Mouse (Mus musculus): Measurements from ENCODE around the gene Cdk6. TPM values are rescaled to one million over a fixed set of nuclear protein-coding genes. Genes with fewer than 3 reads are reported as not detected.

Gene Cdk6
- polyA plus RNA-seq, 1 experiment from 2014 or later = 18.3 TPM

DNA sequence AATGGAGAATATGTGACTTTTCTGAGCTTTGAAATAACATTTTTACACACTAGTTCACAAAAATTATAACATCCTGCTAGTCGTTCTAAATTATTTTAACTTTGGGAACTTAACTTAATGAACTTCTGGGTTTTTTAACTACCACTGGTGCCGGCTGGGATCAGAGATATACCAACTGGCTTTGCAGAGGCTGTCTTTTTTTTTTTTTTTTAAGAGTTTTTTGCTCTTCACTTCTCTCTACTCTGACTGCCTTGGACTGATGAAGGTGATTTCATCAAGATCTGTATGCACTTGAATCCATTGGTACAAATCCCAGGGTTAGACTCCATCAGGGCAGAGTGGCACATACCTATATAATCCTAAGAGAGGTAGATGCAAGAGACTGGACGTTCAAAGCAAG, 11.5 kb downstream of the Cdk6 start:
- Histone ChIP-seq H3K4me3 (no peak overlapping the region), H3K36me3 (no peaks in the 10 kb centered on the region), H3K27ac (no peak overlapping the region), H3K4me1 (replicated peaks) (no peaks in the 10 kb centered on the region), H3K9me3 (no peaks in the 10 kb centered on the region), H3K27me3 (ENCODE audit: insufficient read depth, poor library complexity, severe bottlenecking) (no peaks in the 10 kb centered on the region)
- no peak for DNase-seq (ENCODE audit: low spot score)
- 88% methylated on average over 3 of the region's 3 CpGs for WGBS

DNA sequence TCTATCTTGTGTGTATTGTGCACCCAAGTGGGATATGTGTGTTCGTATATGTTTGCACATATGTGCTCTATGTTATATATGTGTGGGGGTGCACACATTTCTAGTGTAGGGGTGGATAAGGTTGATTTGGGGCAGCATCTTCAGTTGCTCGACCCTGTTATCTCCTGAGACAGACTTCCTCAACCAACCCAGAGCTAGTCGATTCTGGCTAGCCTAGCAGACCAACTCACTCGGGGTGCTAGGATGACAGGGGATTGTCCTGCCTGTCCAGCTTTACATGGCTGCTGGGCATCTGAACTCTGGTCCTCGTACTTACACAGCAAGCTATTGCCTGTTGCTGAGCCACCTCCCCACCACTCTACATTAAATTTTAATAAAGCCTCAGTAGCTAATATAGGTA, 13.0 kb downstream of the Cdk6 start:
- H3K4me3 ChIP-seq = no peak overlapping the region
- 89% methylated on average over 5 of the region's 5 CpGs for WGBS
- no peaks in the 10 kb centered on the region for H3K9me3 ChIP-seq
- no peak overlapping the region for H3K27ac ChIP-seq
- no peak for DNase-seq (ENCODE audit: low spot score)
- H3K4me1 ChIP-seq (replicated peaks) = no peaks in the 10 kb centered on the region
- no peaks in the 10 kb centered on the region for H3K36me3 ChIP-seq
- no peaks in the 10 kb centered on the region for H3K27me3 ChIP-seq (ENCODE audit: insufficient read depth, poor library complexity, severe bottlenecking)

DNA sequence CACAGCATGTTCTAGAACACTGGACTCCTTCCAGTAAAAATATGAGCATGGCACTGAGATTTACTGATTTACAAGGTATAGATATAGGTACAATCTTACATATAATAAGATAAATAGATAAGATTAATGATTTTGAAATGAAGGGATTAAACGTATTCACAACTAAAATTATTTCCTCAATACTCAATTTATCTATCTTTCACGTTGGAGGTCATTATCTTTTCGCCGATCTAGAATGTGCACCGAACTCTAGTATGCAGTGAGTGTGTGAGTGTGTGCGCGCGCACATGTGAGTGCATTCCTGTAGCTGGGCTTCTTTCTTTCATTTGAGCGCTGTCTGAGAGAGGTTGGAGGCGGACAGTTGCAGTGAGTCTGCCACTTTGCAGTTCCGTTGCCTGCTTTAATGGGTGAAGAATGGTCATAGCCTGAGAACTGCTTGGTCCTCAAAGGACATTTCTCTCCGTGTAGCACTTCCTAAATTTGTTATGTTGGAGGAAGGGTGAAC, 13.8 kb downstream of the Cdk6 start:
- DNase-seq (ENCODE audit: low spot score) = no peak
- no peak overlapping the region for H3K4me3 ChIP-seq
- H3K27ac ChIP-seq = no peak overlapping the region
- no peaks in the 10 kb centered on the region for H3K36me3 ChIP-seq
- no peaks in the 10 kb centered on the region for H3K9me3 ChIP-seq
- no peaks in the 10 kb centered on the region for H3K4me1 ChIP-seq (replicated peaks)
- no peaks in the 10 kb centered on the region for H3K27me3 ChIP-seq (ENCODE audit: insufficient read depth, poor library complexity, severe bottlenecking)
- 93% methylated on average over 12 of the region's 12 CpGs for WGBS

DNA sequence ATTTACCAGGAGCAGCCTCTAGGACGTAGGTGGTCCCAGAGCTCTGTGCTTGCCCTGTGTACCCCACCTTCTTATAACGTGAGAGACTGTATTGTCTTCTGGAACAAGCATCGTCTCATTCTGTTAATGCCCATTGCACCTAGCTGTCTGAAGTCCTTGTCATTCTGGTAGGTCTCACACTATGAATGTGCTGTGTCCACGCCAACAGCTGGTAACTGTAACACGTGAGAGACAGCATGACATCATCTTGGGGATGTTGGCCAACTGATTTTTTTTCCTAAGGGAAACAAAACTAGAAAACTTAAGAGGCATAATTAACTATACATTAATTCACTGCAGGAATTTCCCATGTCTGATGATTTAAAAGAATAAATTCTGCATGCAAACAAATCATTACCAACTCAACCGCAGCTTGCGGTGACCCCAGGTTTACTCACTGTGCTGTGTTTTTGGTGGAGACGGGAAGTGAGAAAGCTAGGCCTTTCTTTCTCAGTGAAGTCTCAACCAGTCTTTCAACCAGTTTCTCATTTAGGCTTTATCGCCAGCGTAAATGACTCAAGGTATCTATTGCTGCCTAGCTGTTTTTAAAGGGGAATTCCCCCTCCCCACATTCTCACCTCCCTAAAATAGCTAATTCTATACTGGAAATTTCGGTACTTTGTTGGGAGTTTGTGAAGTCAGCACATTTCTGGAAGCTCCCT, 14.4 kb downstream of the Cdk6 start:
- Histone ChIP-seq H3K36me3 (no peaks in the 10 kb centered on the region), H3K4me1 (replicated peaks) (no peaks in the 10 kb centered on the region), H3K27me3 (ENCODE audit: insufficient read depth, poor library complexity, severe bottlenecking) (no peaks in the 10 kb centered on the region), H3K27ac (no peak overlapping the region), H3K9me3 (no peaks in the 10 kb centered on the region), H3K4me3 (no peak overlapping the region)
- no peak for DNase-seq (ENCODE audit: low spot score)
- 87% methylated on average over 11 of the region's 11 CpGs for WGBS

DNA sequence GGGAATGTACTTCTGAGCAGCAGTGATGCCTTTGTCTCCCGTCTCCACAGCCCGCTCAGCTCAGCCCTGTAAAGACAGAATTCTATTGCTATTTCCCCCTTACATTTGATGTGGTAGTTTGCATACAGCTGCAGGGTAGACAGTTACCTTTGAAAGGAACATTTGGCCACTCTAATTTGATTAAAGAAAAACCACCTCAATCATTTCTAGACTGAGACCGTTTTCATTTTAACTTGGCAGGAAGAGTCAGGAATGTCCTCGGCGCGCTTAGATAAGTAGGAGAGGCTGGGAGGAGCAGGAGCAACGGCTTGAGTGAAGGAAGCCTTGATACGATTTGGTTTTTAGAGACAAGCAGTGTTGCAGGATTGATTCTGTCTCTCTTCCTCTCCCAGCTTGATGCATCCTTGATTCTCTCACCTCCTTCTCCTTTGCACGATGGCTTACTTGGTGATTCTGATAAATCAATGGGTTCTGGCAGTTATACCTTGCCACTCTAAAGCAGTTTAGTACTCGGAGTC, 15.0 kb downstream of the Cdk6 start:
- Histone ChIP-seq H3K9me3 (no peaks in the 10 kb centered on the region), H3K36me3 (no peaks in the 10 kb centered on the region), H3K4me3 (no peak overlapping the region), H3K27me3 (ENCODE audit: insufficient read depth, poor library complexity, severe bottlenecking) (no peaks in the 10 kb centered on the region), H3K4me1 (replicated peaks) (no peaks in the 10 kb centered on the region), H3K27ac (no peak overlapping the region)
- DNase-seq (ENCODE audit: low spot score) = no peak
- WGBS = 87% methylated on average over 10 of the region's 10 CpGs

DNA sequence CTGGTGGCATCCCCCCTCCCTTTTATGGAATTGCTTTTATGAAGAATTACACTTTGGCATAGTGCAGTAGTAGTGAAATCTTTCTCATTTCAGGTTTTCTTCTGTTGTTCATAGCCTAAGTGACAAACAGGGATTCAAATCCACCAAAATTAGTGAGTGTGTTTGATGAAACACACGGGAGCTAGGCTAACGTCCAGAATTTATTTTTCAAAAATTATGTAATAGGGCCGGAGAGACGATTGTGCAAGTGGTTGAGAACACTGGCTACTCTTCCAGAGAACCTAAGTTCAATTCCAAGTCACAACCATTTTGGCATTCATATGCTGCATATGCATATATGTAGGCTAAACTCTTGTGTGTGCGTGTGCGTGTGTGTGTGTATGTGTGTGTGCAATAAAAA, 16.2 kb downstream of the Cdk6 start:
- Histone ChIP-seq H3K27me3 (ENCODE audit: insufficient read depth, poor library complexity, severe bottlenecking) (no peaks in the 10 kb centered on the region), H3K9me3 (no peaks in the 10 kb centered on the region), H3K27ac (no peak overlapping the region), H3K4me3 (no peak overlapping the region), H3K36me3 (no peaks in the 10 kb centered on the region), H3K4me1 (replicated peaks) (no peaks in the 10 kb centered on the region)
- DNase-seq (ENCODE audit: low spot score) = no peak
- 95% methylated on average over 6 of the region's 6 CpGs for WGBS

DNA sequence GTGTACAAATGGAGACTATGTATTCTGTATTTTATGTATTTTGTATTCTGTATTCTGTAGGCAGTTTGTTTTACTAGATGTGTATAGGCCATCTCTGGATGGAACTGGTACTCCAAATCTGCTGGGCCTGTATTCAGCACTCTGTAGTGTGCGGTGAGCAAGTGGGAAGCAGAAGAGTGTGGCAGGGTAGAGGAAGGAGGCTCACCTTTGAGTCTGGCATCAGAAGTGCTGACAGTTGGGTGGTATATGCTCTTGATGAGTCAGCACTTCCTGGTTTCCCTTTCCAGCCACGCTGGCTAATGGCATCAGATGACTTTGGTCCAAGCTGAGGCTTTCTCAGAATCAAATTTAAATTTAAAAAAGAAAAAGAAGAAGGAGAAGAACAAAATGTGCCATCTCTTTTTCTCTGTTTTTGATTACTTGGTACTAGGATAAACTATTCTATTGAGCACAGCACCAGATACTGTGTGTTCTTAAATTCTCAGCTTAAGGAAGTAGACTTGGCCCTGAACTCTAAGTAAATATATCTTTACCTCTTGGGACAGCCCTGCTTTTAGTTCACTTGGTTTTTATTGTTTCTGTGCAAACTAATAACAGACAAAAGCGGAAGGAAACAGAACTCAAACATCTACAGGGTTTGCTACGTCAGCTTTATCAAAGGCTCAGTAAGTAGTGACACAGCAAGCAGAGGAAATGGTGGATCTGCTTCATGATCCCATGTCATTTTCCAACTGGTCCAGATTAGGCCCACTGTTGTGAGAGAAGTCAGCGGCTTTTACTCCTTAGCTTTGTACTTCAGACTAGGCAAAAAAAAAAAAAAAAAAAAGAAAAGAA, 17.6 kb downstream of the Cdk6 start:
- no peak overlapping the region for H3K27ac ChIP-seq
- no peaks in the 10 kb centered on the region for H3K27me3 ChIP-seq (ENCODE audit: insufficient read depth, poor library complexity, severe bottlenecking)
- H3K4me3 ChIP-seq = no peak overlapping the region
- WGBS = 85% methylated on average over 5 of the region's 5 CpGs
- H3K4me1 ChIP-seq (replicated peaks) = no peaks in the 10 kb centered on the region
- no peaks in the 10 kb centered on the region for H3K36me3 ChIP-seq
- DNase-seq (ENCODE audit: low spot score) = no peak
- H3K9me3 ChIP-seq = no peaks in the 10 kb centered on the region

DNA sequence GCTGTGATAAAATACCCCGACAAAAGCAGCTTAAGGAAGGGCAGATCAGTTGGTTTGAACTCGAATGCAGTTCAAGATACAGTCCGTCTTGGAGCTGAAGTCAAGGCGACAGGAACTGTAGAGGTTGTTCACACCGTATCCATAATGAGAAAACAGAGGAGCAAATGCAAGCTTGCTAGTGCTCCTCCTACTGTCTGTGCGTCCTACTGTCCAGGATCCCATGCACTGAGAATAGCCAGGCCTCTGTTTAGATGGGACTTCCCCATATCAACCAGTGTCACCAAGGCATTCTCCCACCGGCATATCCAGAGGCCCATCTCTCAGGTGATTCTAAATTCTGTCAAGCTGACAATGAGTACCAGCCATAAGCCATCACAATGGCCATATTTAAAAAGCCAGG, 18.6 kb downstream of the Cdk6 start:
- no peak overlapping the region for H3K27ac ChIP-seq
- no peaks in the 10 kb centered on the region for H3K4me1 ChIP-seq (replicated peaks)
- DNase-seq (ENCODE audit: low spot score) = no peak
- 89% methylated on average over 7 of the region's 7 CpGs for WGBS
- H3K27me3 ChIP-seq (ENCODE audit: insufficient read depth, poor library complexity, severe bottlenecking) = no peaks in the 10 kb centered on the region
- H3K9me3 ChIP-seq = no peaks in the 10 kb centered on the region
- H3K4me3 ChIP-seq = no peak overlapping the region
- H3K36me3 ChIP-seq = no peaks in the 10 kb centered on the region

DNA sequence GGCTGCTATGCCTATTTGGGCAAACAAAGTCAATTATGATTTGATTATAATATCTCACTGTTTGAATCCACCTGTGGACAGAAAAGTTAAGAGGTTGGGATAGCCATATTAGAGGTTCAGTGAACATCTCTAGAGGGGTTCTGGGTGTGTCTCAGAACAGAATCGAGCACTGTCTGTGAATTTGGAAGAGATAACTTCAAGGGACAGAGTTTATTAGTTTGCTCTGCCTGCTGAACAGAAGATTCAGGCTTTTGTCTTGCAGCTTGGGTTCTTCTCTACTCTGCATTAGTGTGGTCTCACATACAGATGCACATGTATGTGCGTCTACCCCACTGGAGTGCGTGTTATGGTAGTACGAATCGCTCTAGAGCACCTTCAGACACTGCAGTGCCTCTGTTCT, 20.0 kb downstream of the Cdk6 start:
- WGBS = 95% methylated on average over 5 of the region's 5 CpGs

DNA sequence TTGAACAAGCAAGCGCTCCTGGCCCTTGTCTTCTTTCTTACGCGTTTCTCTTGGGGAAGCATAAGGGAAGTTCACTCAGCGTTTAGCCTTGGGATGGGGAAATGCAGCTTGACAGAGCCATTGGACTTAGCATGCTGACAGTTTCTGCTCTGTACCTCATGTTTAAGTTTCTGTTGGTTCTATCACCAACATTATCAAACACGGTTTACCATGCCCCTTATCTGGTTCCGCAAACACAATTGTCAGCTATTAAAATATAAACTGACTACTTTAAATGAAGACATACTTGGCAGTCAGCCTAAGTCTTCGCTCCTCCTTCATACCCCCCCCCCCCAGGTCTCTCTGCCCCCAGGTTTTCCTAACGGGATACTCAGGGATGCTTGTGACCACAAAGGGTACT, 20.8 kb downstream of the Cdk6 start:
- 92% methylated on average over 8 of the region's 8 CpGs for WGBS
- H3K36me3 ChIP-seq = no peaks in the 10 kb centered on the region
- no peaks in the 10 kb centered on the region for H3K4me1 ChIP-seq (replicated peaks)
- no peak for DNase-seq (ENCODE audit: low spot score)
- no peak overlapping the region for H3K27ac ChIP-seq
- no peaks in the 10 kb centered on the region for H3K27me3 ChIP-seq (ENCODE audit: insufficient read depth, poor library complexity, severe bottlenecking)
- no peaks in the 10 kb centered on the region for H3K9me3 ChIP-seq
- H3K4me3 ChIP-seq = no peak overlapping the region

More for the DNA sequence above, 20.0 kb downstream of the Cdk6 start:
- no peaks in the 10 kb centered on the region for H3K4me1 ChIP-seq (replicated peaks)
- no peaks in the 10 kb centered on the region for H3K27me3 ChIP-seq (ENCODE audit: insufficient read depth, poor library complexity, severe bottlenecking)
- H3K27ac ChIP-seq = no peak overlapping the region
- H3K36me3 ChIP-seq = no peaks in the 10 kb centered on the region
- H3K4me3 ChIP-seq = no peak overlapping the region
- no peak for DNase-seq (ENCODE audit: low spot score)
- no peaks in the 10 kb centered on the region for H3K9me3 ChIP-seq

DNA sequence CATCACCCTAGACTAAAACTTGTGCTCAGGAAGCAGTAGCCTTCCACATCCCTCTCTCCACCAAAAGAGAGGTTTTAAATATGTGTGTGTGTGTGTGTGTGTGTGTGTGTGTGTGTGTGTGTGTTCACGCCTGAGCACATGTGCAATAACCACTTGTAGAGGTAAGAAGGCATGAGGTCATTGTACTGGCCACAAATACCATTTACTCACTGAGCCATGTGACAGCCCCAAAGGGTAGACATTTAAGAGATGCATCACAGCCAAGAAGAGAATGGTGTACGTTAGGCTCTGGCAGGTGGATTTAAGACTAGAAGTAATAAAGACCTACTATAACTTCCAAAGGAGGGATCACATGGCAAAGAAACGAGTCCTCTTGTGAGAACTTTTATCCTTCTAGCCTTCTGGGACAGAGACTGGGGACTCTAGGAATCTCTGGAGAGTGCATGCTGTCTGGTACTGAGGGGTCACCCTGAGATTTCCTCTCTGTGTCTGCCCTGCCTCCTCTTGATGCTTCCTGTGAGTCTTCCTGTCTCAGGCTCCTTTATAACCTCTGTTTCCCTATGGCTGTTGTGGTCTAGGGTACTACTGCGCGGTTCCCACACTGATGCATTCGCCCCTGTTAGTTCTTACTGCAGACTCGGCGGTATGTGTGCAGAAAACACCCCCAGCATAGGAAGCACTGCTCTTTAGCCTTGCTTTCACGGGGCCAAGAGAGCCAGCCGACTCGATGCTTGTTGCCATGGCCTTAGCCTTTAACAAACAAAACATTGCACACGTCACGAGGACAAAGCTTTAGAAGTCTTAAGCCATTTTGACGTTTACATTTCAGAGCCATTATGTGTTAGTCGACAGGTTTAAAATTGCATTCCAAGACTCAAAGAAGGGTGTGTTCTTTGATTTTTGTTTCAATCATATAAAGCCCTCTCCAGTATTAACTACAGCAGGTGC, 22.0 kb downstream of the Cdk6 start:
- no peak for DNase-seq (ENCODE audit: low spot score)
- no peaks in the 10 kb centered on the region for H3K36me3 ChIP-seq
- no peak overlapping the region for H3K4me3 ChIP-seq
- no peak overlapping the region for H3K27ac ChIP-seq
- no peaks in the 10 kb centered on the region for H3K4me1 ChIP-seq (replicated peaks)
- no peaks in the 10 kb centered on the region for H3K27me3 ChIP-seq (ENCODE audit: insufficient read depth, poor library complexity, severe bottlenecking)
- WGBS = 84% methylated on average over 15 of the region's 15 CpGs
- H3K9me3 ChIP-seq = no peaks in the 10 kb centered on the region

DNA sequence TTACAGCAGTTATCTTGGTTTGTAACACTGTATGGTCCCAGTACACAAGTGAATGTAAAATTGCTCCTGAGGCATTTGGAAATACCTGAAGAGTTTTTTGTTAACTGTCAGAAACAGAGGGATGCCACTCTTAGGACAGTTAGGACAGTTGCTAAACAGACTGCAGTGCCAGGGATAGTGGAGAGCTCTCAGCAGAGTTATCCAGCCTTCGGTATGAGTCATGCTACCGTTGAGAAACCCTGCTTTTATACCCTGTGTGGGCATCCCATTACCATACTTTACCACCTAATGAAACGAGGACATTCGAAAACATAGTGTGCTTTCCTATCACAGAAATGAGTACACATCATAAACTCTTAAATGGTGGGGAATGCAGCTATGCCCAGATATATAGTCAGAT, 25.8 kb downstream of the Cdk6 start:
- WGBS = 94% methylated on average over 4 of the region's 4 CpGs
- H3K36me3 ChIP-seq = no peaks in the 10 kb centered on the region
- H3K9me3 ChIP-seq = no peaks in the 10 kb centered on the region
- DNase-seq (ENCODE audit: low spot score) = no peak
- H3K27me3 ChIP-seq (ENCODE audit: insufficient read depth, poor library complexity, severe bottlenecking) = no peaks in the 10 kb centered on the region
- no peak overlapping the region for H3K4me3 ChIP-seq
- H3K27ac ChIP-seq = no peak overlapping the region
- no peaks in the 10 kb centered on the region for H3K4me1 ChIP-seq (replicated peaks)

Measured in hindbrain, embryonic 10.5 days (tissue).